Mouse (Mus musculus): ENCODE measurements at regions not wholly inside any gene's neighbourhood (a gene's known extent, or its start where the extent isn't known, plus 50 kb on each side); places are given as distances from the start of the nearest gene placed in this dataset.
A peak's percentile ranks its signal among the peaks of the same experiment; 100 is the strongest.

GRCm38 (mm10) chr13:97451276-97451675, 210.4 kb downstream of the Enc1 start:
- DNase-seq (ENCODE audit: low spot score): no peak

- DNase-seq (ENCODE audit: low spot score): no peak
Observed at GRCm38 (mm10) chr13:97448123-97448522, 207.2 kb downstream of the Enc1 start.

- no peak for DNase-seq (ENCODE audit: low spot score)
Observed at GRCm38 (mm10) chr13:97443731-97444428, 203.0 kb downstream of the Enc1 start.

- no peak for DNase-seq (ENCODE audit: low spot score)
Observed at GRCm38 (mm10) chr13:97442806-97443205, 201.9 kb downstream of the Enc1 start.

GRCm38 (mm10) chr13:97442283-97442682, 201.4 kb downstream of the Enc1 start:
- no peak for DNase-seq (ENCODE audit: low spot score)

GRCm38 (mm10) chr13:97441803-97442202, 200.9 kb downstream of the Enc1 start:
- DNase-seq (ENCODE audit: low spot score): no peak

GRCm38 (mm10) chr13:97439216-97439979, 198.5 kb downstream of the Enc1 start:
- DNase-seq (ENCODE audit: low spot score): no peak

- no peak for DNase-seq (ENCODE audit: low spot score)
Observed at GRCm38 (mm10) chr13:97438692-97439091, 197.8 kb downstream of the Enc1 start.

GRCm38 (mm10) chr13:97438277-97438676, 197.4 kb downstream of the Enc1 start:
- DNase-seq (ENCODE audit: low spot score): no peak

GRCm38 (mm10) chr13:97436719-97437350, 195.9 kb downstream of the Enc1 start:
- no peak for DNase-seq (ENCODE audit: low spot score)

- peak; percentile 19 for DNase-seq (ENCODE audit: low spot score)
Observed at GRCm38 (mm10) chr13:97435865-97436718, 195.2 kb downstream of the Enc1 start.

- no peak for DNase-seq (ENCODE audit: low spot score)
Observed at GRCm38 (mm10) chr13:97434961-97435864, 194.3 kb downstream of the Enc1 start.

- no peak for DNase-seq (ENCODE audit: low spot score)
Observed at GRCm38 (mm10) chr13:97434167-97434566, 193.3 kb downstream of the Enc1 start.

- DNase-seq (ENCODE audit: low spot score): no peak
Observed at GRCm38 (mm10) chr13:97432627-97433026, 191.7 kb downstream of the Enc1 start.

GRCm38 (mm10) chr13:97430885-97431284, 190.0 kb downstream of the Enc1 start:
- DNase-seq (ENCODE audit: low spot score): no peak

GRCm38 (mm10) chr13:97428163-97428562, 187.3 kb downstream of the Enc1 start:
- no peak for DNase-seq (ENCODE audit: low spot score)

GRCm38 (mm10) chr13:97427537-97427936, 186.6 kb downstream of the Enc1 start:
- DNase-seq (ENCODE audit: low spot score): no peak

- DNase-seq (ENCODE audit: low spot score): no peak
Observed at GRCm38 (mm10) chr13:97425731-97426130, 184.8 kb downstream of the Enc1 start.

GRCm38 (mm10) chr13:97423911-97424310, 183.0 kb downstream of the Enc1 start:
- DNase-seq (ENCODE audit: low spot score): no peak

- DNase-seq (ENCODE audit: low spot score): no peak
Observed at GRCm38 (mm10) chr13:97423298-97423817, 182.5 kb downstream of the Enc1 start.

- no peak for DNase-seq (ENCODE audit: low spot score)
Observed at GRCm38 (mm10) chr13:97422897-97423296, 182.0 kb downstream of the Enc1 start.
